15 mouse cellular contexts compared by ENCODE assay signal in the genomic region with DNA sequence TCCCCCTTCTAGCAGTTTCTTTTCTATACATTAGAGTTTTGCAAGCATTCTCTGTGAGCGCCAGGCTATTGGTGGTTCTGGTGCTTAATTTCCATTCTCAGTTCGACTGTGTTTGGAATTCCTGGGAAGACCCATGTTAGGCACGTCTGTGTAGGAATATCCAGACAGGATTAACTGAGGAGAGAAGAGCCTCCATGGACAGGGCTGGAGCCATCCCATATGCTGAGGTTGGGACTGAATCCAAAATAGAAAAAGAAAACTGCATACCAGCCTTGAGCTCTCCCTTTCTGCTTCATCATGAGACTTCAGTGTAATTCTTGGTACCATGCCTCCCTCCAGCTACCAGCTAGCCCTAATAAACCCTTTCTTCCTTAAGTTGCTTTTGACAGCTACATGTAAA.
"Had no signal": no experiment of that assay in that cellular context is flagged by ENCODE, and none has a peak within 500 bp of the region (broad histone marks: within the 10 kb centered on the region; RNA-seq: fewer than 3 reads in every experiment).

No protein-coding gene starts in this region.

- H3K9me3 ChIP-seq: liver, embryonic 13.5 days; lung, embryonic 15.5 days; midbrain, embryonic 10.5 days; midbrain, embryonic 13.5 days had no signal

- H3K27ac ChIP-seq: layer of hippocampus, adult 2 months; liver, embryonic 13.5 days; lung, embryonic 15.5 days; midbrain, embryonic 10.5 days; midbrain, embryonic 13.5 days had no signal

- H3K4me3 ChIP-seq: layer of hippocampus, adult 2 months; liver, embryonic 13.5 days; lung, embryonic 15.5 days; megakaryocyte, embryonic 14.5 days; midbrain, embryonic 10.5 days; midbrain, embryonic 13.5 days had no signal

- DNase-seq: kidney, adult 18-20 months; kidney, postnatal 25 days; layer of hippocampus, adult 9-11 months; liver, embryonic 13.5 days; lung, postnatal 10 days; lung, postnatal 36 days; right cerebral cortex, adult 18-20 months; right cerebral cortex, postnatal 14 days; right cerebral cortex, postnatal 4 days; thymus, postnatal 25 days had no signal

- H3K27me3 ChIP-seq: liver, embryonic 13.5 days; lung, embryonic 15.5 days; megakaryocyte, embryonic 14.5 days; midbrain, embryonic 13.5 days had no signal

- H3K36me3 ChIP-seq: liver, embryonic 13.5 days; lung, embryonic 15.5 days; midbrain, embryonic 10.5 days; midbrain, embryonic 13.5 days had no signal

- H3K4me2 ChIP-seq: liver, embryonic 13.5 days; lung, embryonic 15.5 days; midbrain, embryonic 13.5 days had no signal

- H3K9ac ChIP-seq: liver, embryonic 13.5 days; lung, embryonic 15.5 days; midbrain, embryonic 13.5 days had no signal

- H3K4me1 ChIP-seq: liver, embryonic 13.5 days; lung, embryonic 15.5 days; megakaryocyte, embryonic 14.5 days; midbrain, embryonic 10.5 days; midbrain, embryonic 13.5 days had no signal

- ATAC-seq: midbrain, embryonic 13.5 days had no signal
